Mouse (Mus musculus) megakaryocyte progenitor cell, adult 5-6 weeks (primary cell): ENCODE results near the gene Rora. TPM values are rescaled to one million over a fixed set of nuclear protein-coding genes. Genes with fewer than 3 reads are reported as not detected.

Experiments used
- ATAC-seq: replicated peaks from 2 replicates; pipeline ENCODE4 v1.8.0; 2016; ENCODE audit warnings: mild to moderate bottlenecking, moderate TSS enrichment, inconsistent platforms; ENCODE audit not compliant: poor library complexity
- total RNA-seq, 2 experiments: library from RNA; stranded (forward) in 1 of 2; stranded (reverse) in 1 of 2; fragments of 157-497, 149-512 nt in 1 of 2; fragments of 200-1000 nt in 1 of 2; gene quantifications; 2 replicates each; pipeline versions ENCODE4 v1.2.3 to v1.2.4; 2015 to 2017

Rora gene
- total RNA-seq, 2 experiments from 2014 or later, result 0.42 to 1.2 TPM

DNA sequence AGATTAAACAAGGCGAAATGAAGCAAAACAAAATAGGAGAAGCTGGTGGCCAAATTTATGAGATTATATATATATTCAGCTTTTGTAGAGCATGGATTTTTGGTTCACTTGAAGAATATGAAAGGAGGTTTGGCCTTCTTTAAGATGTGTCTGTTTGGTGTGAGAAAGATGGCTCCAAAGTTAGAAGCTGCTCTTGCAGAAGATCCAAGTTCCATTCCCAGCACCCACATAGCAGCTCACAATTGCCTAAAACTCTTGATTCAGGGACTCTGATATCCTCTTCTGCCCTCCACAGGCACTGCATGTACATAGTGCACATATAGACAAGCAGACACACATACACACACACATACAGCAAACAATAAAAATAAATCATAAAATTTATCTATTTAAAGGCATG is 668.4 kb downstream of the Rora start:
- no peak for ATAC-seq

DNA sequence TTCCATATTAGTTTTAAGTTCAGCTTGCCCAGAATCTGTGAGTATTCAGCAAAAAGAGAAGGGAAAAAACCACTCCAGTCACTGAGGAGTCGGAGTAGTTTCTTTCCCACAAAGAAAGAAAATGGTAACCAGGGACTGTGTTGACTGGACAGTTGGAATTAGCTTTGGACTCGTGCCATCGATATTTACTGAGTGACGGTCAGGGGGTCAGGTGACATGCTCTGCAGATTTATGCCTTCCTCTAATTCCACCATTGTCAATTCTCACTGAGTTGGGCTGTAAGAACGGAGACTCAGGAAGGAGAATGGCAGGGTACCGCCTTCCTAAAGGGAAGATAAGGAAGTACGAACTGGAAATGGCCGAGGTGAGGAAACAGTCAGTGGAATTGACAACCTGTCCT is 670.2 kb downstream of the Rora start:
- no peak for ATAC-seq

DNA sequence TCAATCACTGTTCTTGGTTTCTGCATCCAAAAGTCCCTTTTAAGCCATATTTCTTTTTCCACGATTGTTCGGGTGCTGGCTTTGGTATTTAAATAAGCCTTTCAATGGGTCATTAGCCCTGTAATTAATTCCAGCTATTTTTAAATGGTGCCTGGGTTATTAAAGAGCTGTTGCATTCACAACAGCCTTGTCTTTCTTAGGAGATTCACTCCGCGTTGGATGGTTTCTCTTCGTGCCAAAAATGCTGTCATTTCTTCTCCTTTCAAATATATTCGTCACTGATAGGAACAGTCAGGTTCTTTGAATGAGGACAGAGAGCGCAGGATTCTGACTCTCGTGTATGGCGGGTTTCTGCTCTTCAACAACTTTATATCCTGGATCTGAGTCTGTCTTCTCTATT is 673.5 kb downstream of the Rora start:
- ATAC-seq, result no peak

DNA sequence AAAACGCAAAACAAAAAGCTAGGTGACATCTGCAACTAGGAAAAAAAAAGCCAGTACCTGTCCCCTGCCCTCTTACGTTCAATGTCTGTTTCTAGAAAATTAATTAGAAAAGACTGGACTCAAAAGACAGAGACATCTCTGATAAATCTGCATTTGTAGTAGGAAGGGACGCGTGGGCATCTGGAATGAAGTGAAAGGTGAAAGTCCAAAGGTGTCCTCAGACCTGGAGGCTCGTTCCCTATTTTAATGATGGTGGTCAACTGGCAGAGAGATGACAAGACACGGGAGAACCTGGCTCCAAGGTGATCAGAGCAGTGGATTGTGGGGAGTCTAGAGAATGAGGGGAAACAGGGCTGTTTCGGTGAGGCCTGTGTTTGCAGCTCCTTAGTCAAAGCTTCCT is 674.0 kb downstream of the Rora start:
- no peak for ATAC-seq

DNA sequence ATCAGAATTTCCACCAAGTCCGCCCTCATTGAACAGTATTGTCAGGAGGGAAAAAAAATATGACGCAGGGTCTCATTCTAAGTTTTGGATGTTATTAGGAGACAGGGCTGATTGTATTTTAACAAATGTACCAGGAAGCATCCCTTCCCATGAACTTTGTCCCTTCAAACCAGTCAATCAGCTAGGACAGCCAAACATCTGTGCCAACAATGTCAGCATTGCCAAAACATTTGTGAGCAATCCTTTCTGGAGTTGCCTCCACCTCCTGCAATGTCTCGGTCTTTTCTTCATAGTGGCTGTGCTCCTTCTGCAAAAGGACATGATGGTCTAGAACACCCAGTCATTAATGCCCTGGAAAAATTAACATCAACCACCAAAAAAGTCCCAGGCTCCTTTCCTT is 678.2 kb downstream of the Rora start:
- no peak for ATAC-seq

DNA sequence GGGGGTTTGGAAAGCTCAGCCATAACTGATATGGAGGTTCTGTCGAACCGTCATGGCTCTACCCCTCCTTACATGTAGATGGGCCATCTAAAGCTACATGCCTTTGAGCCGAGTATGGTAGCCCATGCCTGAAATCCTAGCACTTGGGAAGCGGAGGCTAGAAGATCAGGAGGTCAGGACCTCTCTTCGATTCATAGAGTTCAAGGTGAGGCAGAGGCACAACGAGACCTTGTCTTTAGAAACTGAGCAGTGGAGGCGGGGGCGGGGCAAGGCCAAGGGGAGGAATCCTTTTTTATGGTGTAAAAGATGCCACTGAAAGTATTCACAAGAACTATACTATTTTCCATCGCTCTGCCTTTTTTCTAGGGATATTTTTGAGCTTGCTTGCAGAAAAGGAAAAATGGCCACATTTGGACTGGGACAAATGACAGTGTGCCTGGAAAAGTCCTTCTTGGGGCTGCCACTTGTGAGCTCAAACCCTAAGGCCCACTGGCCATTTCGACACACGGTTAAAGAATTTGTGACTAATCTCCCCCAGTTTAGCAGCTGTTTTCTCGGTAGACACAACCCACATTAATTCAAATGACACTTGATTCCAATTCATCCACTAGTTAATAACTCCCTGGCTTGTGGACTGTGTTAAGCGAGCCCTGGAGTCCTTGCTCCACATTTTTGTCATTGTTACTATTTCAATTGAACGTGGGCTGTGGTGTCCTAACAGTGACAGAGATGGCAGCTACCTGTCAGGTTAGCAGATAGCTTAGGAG is 679.4 kb downstream of the Rora start:
- no peak for ATAC-seq

DNA sequence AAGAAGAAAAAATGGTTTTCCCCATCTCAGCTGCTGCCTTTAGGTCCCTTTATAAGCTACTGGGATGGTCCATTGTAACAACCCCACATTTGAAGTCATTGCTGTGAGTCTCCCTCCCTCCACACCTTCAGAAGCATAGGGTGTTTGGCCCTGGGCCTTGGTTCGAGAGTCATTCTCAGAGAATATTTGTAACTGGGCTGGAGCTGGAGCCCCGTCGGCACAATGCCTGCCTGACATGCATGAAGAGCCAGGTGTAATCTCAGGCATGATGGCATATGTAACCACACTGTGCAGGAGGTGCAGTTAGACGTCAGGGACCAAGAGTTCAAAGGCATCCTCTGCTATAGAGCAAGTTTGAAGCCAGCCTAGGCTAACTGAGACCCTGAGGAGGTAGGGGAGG is 680.1 kb downstream of the Rora start:
- ATAC-seq, result no peak

DNA sequence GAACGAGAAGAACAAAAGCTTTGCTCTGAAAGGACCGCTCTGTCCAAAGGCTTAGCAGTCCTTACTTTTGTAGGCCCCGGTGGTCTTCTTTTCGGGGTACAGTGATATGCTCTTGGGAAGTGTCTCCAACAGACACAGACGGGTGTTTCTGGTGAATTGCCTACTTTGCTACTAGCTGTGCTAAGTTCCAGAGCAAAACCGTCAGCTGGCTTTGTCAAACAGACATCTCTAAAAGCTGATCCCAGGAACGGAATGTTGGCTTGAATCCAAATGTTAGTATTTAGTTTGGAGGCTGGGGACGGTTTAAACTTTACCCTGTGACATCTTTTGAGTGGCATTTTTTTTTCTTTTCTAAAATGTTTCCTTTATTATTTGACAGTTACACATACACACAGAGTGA is 680.5 kb downstream of the Rora start:
- ATAC-seq, result no peak

DNA sequence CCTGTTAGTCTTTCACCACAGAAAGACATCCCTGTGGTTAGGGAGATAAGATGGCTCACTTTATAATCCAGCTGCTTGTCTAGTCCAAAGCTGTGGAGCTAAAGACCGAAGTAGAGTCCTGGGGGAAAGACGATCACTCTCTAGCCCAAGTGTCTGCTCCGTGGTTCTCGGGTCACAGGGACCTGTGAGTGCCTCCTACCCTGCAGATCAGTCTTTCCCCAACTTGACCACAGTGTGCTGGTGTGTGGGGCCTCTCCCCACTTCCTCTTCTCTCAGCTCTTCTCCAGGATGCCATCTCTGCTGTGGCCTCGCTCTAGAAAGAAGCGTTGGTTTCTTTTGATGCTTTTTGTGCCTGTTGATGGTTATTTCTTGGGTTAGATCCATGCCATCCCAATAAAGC is 682.5 kb downstream of the Rora start:
- ATAC-seq, result peak; percentile 98

DNA sequence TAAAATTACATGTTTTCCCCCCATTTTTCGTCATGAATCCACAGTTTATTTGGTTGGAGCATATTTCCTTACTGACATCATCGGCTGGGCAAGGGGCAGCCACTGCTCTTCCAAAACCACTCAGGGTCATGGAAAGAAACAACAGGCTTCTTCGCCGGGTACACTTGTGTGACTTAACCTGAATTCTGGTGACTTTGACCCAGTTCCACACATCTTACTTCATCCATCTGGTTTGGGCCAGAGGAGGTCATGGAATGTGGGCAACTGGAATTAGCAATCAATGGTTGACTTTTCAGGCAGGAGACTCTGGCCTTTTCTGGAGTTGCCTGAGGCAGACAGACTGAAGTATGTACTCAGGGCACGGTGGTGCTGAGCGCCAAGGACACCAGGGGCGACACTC is 685.6 kb downstream of the Rora start:
- ATAC-seq, result no peak

DNA sequence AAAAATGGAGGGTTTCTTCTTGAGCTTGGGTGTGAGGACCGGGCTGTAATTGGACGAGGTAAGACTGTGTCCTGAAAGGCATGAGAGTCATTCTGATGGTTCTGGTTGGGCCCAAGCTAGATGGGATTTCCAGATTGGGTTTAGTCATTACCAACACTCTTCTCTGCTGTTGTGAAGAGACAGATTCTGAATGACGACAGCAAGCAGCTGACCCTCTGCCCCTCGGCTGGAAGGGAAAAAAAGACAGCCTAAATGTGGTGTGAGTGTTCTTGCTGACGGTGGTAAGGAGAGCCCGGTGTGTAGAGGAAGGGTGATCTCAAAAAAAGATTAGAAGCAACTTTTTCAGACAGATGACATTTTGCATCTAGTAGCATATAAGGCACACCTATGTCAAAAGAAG is 686.2 kb downstream of the Rora start:
- ATAC-seq, result no peak

DNA sequence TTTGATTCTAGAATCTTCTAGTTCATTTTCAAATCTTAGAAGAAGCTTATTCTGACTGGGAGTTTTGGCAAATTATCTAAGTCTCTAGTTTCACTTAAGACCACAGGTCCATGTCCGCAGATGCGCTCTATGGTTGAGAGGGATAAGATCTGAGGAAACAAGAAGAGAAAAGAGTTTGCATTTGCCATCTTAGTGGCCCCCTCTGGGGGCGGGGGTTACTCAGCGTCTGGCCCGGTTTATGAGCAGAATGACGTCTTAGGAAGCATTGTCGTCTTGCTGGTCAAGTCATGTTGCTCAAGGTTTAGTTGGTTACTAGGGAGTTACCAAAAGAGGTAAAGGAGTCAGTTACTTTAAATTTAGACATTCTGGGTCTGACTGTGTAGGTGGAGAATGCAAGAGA is 686.8 kb downstream of the Rora start:
- no peak for ATAC-seq

DNA sequence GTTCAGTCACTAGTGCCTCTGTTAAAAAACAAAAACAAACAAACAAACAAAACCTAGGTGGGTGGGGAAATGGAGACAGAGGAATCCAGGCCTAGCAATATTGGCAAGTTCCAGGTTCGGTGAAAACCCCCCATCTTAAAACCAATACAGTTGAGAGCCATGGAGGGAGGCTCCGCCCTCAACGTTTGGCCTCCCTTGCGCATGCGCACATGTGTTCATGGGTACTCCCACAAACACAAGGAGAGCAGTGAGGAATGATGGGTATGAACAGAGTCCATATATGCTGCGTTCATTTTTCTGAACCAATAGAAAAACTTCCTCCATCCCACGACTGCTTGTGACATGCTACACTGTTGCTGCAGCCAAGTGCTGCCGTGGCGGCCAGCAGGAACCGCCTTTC is 690.3 kb downstream of the Rora start:
- no peak for ATAC-seq

DNA sequence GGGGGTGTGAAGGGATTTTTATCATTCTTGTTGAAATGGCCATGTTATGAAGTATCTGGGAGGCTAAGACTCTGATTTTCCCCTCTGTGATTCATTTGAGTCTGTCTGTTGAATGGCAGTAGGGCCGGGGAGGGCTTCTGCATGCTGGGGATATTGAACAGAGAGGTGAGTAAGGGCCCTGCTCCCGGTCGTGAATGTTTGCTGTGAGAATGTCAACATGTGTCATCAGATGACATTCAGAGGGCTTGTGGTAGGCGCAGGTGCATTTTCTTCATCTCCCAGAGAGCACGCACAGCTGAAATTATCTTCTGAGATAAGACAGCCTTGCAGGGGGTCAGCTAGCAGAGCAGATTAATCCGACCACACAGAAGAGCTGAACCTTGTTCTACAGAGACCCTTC is 692.0 kb downstream of the Rora start:
- no peak for ATAC-seq

DNA sequence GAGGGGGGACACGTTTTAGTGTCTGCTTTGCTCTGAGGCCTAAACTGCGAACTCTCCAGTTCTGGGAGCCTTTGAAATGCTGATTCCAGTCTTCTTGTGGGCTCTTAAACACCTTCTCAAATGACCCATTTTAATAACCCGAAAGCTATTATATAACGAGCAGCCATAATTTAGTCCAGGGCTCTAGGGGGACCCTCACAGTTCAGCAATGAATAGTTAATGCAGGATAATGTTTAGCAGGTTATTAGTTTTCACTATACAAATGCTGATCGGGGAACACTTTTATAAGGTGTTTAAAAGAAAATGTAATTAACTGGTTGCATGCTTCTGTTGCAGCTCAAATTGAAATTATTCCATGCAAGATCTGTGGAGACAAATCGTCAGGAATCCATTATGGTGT is 694.2 kb downstream of the Rora start:
- no peak for ATAC-seq

DNA sequence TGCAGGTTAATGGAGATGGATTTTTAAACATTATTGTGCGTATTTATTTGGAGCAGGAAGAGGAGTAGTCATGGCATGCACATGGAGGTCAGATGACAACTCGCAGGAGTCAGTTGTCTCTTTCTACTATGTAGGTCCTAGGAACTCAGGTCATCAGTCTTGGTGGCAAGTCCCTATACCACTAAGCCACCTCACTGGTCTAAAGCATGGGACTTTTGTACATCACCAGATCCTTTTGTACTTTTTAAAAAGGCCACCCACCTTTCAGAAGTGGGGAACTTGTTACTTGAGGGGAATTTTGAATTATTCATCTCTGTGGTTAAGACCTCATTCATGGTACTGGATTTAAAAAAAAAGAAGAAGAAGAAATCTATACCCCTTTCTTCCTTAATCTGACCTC is 696.0 kb downstream of the Rora start:
- ATAC-seq, result no peak

DNA sequence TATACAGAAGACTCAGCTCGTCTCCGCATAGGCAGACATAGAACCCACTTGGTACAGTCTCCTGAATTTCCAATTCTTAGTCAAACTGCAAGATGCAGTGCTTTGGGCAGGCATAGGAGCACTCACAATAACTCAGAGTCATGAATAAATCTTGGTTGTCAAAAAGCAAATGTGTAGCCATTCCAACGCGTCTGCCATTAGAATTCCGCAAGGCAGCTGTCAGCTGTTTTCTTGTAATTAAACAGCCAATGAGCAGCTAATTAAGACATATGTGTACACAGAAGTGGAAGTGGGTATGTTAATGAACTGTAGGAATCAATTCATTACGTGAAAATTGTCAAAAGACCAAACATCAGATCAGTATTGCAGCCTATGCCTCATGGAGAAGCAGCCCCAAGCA is 700.6 kb downstream of the Rora start:
- no peak for ATAC-seq

DNA sequence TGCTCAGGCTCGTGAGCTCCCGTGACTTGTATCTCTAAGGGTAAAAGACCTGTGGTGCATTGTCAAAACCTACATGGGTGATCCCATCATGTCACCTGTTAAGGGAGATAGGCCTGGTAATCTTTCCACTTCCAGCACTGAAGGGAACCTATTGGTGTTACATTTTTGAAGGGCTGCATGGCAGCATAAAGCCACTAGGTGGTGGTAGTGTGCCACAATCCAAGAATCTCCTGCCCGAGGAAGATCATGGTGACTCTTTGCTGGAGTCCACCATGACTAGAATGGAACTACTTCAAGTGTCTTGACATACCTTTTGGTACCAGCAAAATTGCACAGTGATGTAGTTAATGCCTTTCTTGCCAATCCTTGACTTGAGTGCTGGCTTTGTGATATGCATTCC is 704.2 kb downstream of the Rora start:
- peak; percentile 92 for ATAC-seq

DNA sequence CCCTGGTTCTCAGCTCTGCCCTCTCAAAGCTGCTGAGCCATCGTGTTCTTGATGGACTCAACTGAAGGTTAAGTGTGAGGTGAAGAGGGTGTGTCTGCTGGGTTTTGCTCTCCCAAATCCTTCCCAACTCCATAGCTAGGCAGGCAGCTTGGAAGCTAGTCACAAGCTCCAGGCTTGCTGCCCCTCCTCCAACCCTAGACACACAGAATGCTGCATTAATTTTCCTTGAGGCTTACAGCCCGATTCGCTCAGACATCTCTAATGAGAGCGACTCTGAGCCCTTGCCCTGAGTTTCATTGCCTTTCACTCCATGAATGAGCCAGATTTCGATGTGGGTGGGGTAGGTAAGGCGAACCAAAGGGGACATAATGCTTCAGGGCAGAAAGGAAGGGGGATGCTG is 705.2 kb downstream of the Rora start:
- no peak for ATAC-seq

DNA sequence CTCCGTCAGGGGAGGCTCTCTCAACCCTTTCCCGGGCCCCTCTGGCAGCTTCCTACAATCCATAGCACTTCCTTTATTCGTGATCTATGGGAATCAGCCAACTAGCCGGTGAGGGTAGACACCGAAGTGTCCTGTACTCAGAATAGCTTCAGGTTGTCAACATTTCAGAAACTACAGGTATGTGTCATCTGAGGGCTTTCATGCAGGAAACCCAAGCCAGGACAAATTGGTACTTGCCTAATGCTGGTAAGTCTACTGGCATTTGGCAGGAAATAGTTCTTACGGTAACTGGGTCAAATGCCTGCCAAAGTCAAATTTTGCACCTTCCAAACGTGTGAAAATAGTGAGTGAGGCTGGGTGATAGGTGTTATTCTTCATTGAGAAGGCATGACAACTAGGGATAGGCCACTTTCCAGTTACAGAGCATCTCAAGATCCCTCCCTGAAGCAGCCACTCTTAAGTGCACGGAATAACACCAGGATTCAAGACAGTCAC is 708.4 kb downstream of the Rora start:
- no peak for ATAC-seq

DNA sequence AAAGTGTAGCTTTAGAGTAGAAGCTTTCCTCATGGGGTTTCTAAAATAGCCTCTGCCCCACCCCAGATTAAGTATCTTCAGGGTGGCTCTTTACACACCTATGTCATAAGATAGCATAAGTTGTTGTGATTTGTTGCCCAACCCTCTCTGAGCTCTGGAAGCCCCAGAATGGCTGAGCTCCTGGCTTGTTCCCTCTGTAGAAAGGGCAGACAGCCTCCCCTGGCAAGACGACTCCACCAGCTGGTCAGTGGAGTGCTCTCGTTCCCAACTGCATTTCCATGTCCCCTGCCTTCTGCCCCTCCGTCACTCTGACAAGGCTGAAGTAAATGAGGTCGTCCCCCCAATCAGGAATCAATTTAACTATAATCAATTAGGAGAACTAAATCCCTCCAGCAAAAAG is 709.2 kb downstream of the Rora start:
- ATAC-seq, result no peak

DNA sequence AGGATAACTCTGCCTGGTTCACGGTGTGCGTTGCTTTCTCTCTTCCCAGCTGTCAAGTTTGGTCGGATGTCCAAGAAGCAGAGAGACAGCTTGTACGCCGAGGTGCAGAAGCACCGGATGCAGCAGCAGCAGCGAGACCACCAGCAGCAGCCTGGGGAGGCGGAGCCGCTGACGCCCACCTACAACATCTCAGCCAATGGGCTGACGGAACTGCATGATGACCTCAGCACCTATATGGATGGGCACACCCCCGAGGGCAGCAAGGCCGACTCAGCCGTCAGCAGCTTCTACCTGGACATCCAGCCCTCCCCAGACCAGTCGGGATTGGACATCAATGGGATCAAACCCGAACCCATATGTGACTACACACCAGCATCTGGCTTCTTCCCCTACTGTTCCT is 710.5 kb downstream of the Rora start:
- ATAC-seq, result no peak

DNA sequence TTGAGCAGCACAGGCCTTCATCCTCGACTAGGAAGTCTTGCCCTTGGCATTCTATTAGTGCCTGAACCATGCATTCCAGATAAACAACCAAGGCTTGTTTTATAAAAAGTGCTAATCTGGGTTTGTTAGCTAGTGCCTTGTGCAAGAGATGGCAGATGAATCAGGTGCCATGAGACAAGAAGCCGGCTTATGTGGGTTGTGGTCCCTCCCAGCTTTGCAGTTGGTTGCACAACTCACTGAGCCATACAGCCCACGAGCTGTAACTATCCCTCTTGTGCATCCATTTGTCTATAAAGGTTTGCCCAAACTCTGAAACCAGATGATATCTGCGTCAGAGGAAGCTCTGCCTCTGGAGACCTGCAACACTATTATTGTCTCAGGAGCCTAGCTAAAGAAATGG is 713.5 kb downstream of the Rora start:
- ATAC-seq, result 0 out of 2 replicates have a peak, but pooled peaks have one; percentile 20
